Mouse (Mus musculus): ENCODE results near the gene Efs.
"Not testable (repeated sequence)": the region's sequence is repeated elsewhere in the genome, so short reads cannot be mapped to it uniquely, and the experiment has no call there.

Efs gene

GRCm38 (mm10) chr14:54925349-54926342, at the start of gene Efs:
Efs (minus strand) TSS chr14:54926126.
- DNase-seq (ENCODE audit: extremely low read depth, low read depth) = no peak

GRCm38 (mm10) chr14:54974068-54974791, 48.3 kb upstream of the Efs start:
- DNase-seq (ENCODE audit: extremely low read depth, low read depth) = no peak

GRCm38 (mm10) chr14:54972786-54973185, 46.9 kb upstream of the Efs start:
- not testable (repeated sequence) for DNase-seq (ENCODE audit: extremely low read depth, low read depth)

- DNase-seq (ENCODE audit: extremely low read depth, low read depth) = no peak
Observed at GRCm38 (mm10) chr14:54968344-54968743, 42.4 kb upstream of the Efs start.

- DNase-seq (ENCODE audit: extremely low read depth, low read depth) = no peak
Observed at GRCm38 (mm10) chr14:54967874-54968273, 41.9 kb upstream of the Efs start.

- no peak for DNase-seq (ENCODE audit: extremely low read depth, low read depth)
Observed at GRCm38 (mm10) chr14:54966320-54966977, 40.5 kb upstream of the Efs start, which contains the start of gene Myh6. Myh6 (minus strand) TSS chr14:54966927.

- no peak for DNase-seq (ENCODE audit: extremely low read depth, low read depth)
Observed at GRCm38 (mm10) chr14:54965631-54966030, 39.7 kb upstream of the Efs start.

GRCm38 (mm10) chr14:54965044-54965443, 39.1 kb upstream of the Efs start:
- DNase-seq (ENCODE audit: extremely low read depth, low read depth) = no peak

GRCm38 (mm10) chr14:54963727-54964126, 37.8 kb upstream of the Efs start:
- DNase-seq (ENCODE audit: extremely low read depth, low read depth) = no peak

GRCm38 (mm10) chr14:54962714-54963113, 36.8 kb upstream of the Efs start:
- no peak for DNase-seq (ENCODE audit: extremely low read depth, low read depth)

GRCm38 (mm10) chr14:54961487-54961886, 35.6 kb upstream of the Efs start:
- DNase-seq (ENCODE audit: extremely low read depth, low read depth) = no peak

- DNase-seq (ENCODE audit: extremely low read depth, low read depth) = no peak
Observed at GRCm38 (mm10) chr14:54960769-54961168, 34.8 kb upstream of the Efs start.

- not testable (repeated sequence) for DNase-seq (ENCODE audit: extremely low read depth, low read depth)
Observed at GRCm38 (mm10) chr14:54959853-54960613, 34.1 kb upstream of the Efs start.

GRCm38 (mm10) chr14:54959197-54959596, 33.3 kb upstream of the Efs start:
- no peak for DNase-seq (ENCODE audit: extremely low read depth, low read depth)

GRCm38 (mm10) chr14:54958503-54958902, 32.6 kb upstream of the Efs start:
- no peak for DNase-seq (ENCODE audit: extremely low read depth, low read depth)

- DNase-seq (ENCODE audit: extremely low read depth, low read depth) = no peak
Observed at GRCm38 (mm10) chr14:54956533-54956932, 30.6 kb upstream of the Efs start.

GRCm38 (mm10) chr14:54955481-54955880, 29.6 kb upstream of the Efs start:
- DNase-seq (ENCODE audit: extremely low read depth, low read depth) = no peak

- no peak for DNase-seq (ENCODE audit: extremely low read depth, low read depth)
Observed at GRCm38 (mm10) chr14:54954474-54954873, 28.5 kb upstream of the Efs start.

GRCm38 (mm10) chr14:54953664-54954206, 27.8 kb upstream of the Efs start:
- no peak for DNase-seq (ENCODE audit: extremely low read depth, low read depth)

GRCm38 (mm10) chr14:54951587-54951986, 25.7 kb upstream of the Efs start:
- no peak for DNase-seq (ENCODE audit: extremely low read depth, low read depth)

- DNase-seq (ENCODE audit: extremely low read depth, low read depth) = no peak
Observed at GRCm38 (mm10) chr14:54950493-54950892, 24.6 kb upstream of the Efs start.
